Mouse (Mus musculus) hindlimb bud, embryonic 11.5 days (tissue): ENCODE results near the gene Adcy6.
A peak's percentile ranks its signal among the peaks of the same experiment; 100 is the strongest.
"Not testable (repeated sequence)": the region's sequence is repeated elsewhere in the genome, so short reads cannot be mapped to it uniquely, and the experiment has no call there.

Source experiments
- DNase-seq: peaks from one replicate; pipeline ENCODE4 v3.0.0-alpha.2; 2012; ENCODE audit warnings: low read depth, low spot score; ENCODE audit errors: extremely low spot score

Adcy6 gene

GRCm38 (mm10) chr15:98602191-98602881 lies 7.5 kb downstream of the Adcy6 start:
- no peak for DNase-seq

GRCm38 (mm10) chr15:98601832-98602190 lies 8.1 kb downstream of the Adcy6 start:
- DNase-seq, result no peak

GRCm38 (mm10) chr15:98600036-98600709 lies 9.7 kb downstream of the Adcy6 start:
- no peak for DNase-seq

- DNase-seq, result no peak
These were observed 13.3 kb downstream of the Adcy6 start for GRCm38 (mm10) chr15:98596609-98597008.

- no peak for DNase-seq
These were observed 14.8 kb downstream of the Adcy6 start for GRCm38 (mm10) chr15:98595049-98595448.

GRCm38 (mm10) chr15:98594193-98594592 lies 15.7 kb downstream of the Adcy6 start:
- DNase-seq, result no peak

- no peak for DNase-seq
These were observed 18.5 kb downstream of the Adcy6 start for GRCm38 (mm10) chr15:98591396-98591795.

GRCm38 (mm10) chr15:98589640-98590336 lies 20.1 kb downstream of the Adcy6 start:
- DNase-seq, result no peak

GRCm38 (mm10) chr15:98587751-98588150 lies 22.1 kb downstream of the Adcy6 start:
- DNase-seq, result no peak

GRCm38 (mm10) chr15:98586141-98586540 lies 23.7 kb downstream of the Adcy6 start:
- DNase-seq, result not testable (repeated sequence)

- DNase-seq, result no peak
These were observed 24.5 kb downstream of the Adcy6 start for GRCm38 (mm10) chr15:98585421-98585820.

- DNase-seq, result no peak
These were observed 26.9 kb downstream of the Adcy6 start for GRCm38 (mm10) chr15:98582996-98583395.

GRCm38 (mm10) chr15:98582410-98582809 lies 27.5 kb downstream of the Adcy6 start:
- DNase-seq, result no peak

GRCm38 (mm10) chr15:98579795-98580464 lies 29.9 kb downstream of the Adcy6 start:
- DNase-seq, result peak; percentile 85

GRCm38 (mm10) chr15:98579310-98579709 lies 30.6 kb downstream of the Adcy6 start:
- no peak for DNase-seq

GRCm38 (mm10) chr15:98573293-98573692 lies 36.6 kb downstream of the Adcy6 start:
- DNase-seq, result no peak

GRCm38 (mm10) chr15:98570873-98571538 lies 38.9 kb downstream of the Adcy6 start, which contains the start of the genes Ccnt1 and 4930415O20Rik:
Gene Ccnt1, minus strand, starts transcription at chr15:98570923.
Gene 4930415O20Rik, plus strand, starts transcription at chr15:98571004.
- DNase-seq, result no peak

GRCm38 (mm10) chr15:98569795-98570365 lies 40.0 kb downstream of the Adcy6 start:
- DNase-seq, result no peak

GRCm38 (mm10) chr15:98569216-98569615 lies 40.7 kb downstream of the Adcy6 start:
- no peak for DNase-seq

- no peak for DNase-seq
These were observed 41.4 kb downstream of the Adcy6 start for GRCm38 (mm10) chr15:98568256-98569033.
